Mouse (Mus musculus) liver, embryonic 15.5 days (tissue): Measurements from ENCODE around the gene Dnaic1. TPM values are rescaled to one million over a fixed set of nuclear protein-coding genes. Genes with fewer than 3 reads are reported as not detected.

Experiments used
- ATAC-seq: fragments of 200-750 bp; cut with Nextera tagmentation; 2 replicates; pipeline ENCODE4 v1.8.0; 2017; ENCODE audit warnings: moderate number of reproducible peaks, mild to moderate bottlenecking, moderate library complexity; ENCODE audit not compliant: insufficient read depth
- H3K27ac ChIP-seq: fragments of 300-500 bp; sonication (generic); replicated peaks from 2 replicates; pipeline ENCODE4 v1.5.1; 2015; ENCODE audit warnings: mild to moderate bottlenecking, inconsistent platforms
- H3K27me3 ChIP-seq: fragments of 300-500 bp; sonication (generic); 2 replicates; pipeline ENCODE4 v1.6.1; 2015; ENCODE audit warnings: mild to moderate bottlenecking, inconsistent platforms
- H3K36me3 ChIP-seq: fragments of 300-500 bp; sonication (generic); replicated peaks from 2 replicates; pipeline ENCODE4 v1.6.1; 2015; ENCODE audit warnings: moderate library complexity, mild to moderate bottlenecking, inconsistent platforms
- H3K4me1 ChIP-seq: fragments of 300-500 bp; sonication (generic); replicated peaks from 2 replicates; pipeline ENCODE4 v1.6.1; 2015; ENCODE audit warnings: inconsistent platforms
- H3K4me2 ChIP-seq: fragments of 300-500 bp; sonication (generic); 2 replicates; pipeline ENCODE4 v1.6.1; 2015; ENCODE audit warnings: moderate library complexity, mild to moderate bottlenecking, inconsistent platforms
- H3K4me3 ChIP-seq: fragments of 300-500 bp; sonication (generic); replicated peaks from 2 replicates; pipeline ENCODE4 v1.5.1; 2015; ENCODE audit warnings: mild to moderate bottlenecking, inconsistent platforms
- H3K9ac ChIP-seq: fragments of 300-500 bp; sonication (generic); 2 replicates; pipeline ENCODE4 v1.6.1; 2015; ENCODE audit warnings: moderate library complexity, mild to moderate bottlenecking, inconsistent platforms
- H3K9me3 ChIP-seq: fragments of 300-500 bp; sonication (generic); replicated peaks from 2 replicates; pipeline ENCODE4 v1.6.1; 2016; ENCODE audit warnings: inconsistent platforms
- WGBS: fragments of 180-500 bp; shearing (Covaris S2); methylation state at CpG from one replicate; pipeline ENCODE4 v1.1.7; 2015; ENCODE audit warnings: mixed read lengths; ENCODE audit not compliant: insufficient replicate concordance; 5-methylcytosine and 5-hydroxymethylcytosine counted together
- polyA plus RNA-seq: library from polyadenylated mRNA; unstranded; fragments of >200 nt; fragmentation: Nextera tagmentation; extraction: Ambion mirVana; gene quantifications from 2 replicates; pipeline ENCODE4 v1.2.1, GENCODE M21; 2015

The Dnaic1 gene
- polyA plus RNA-seq, 1 experiment from 2014 or later, result 4.0 TPM

DNA sequence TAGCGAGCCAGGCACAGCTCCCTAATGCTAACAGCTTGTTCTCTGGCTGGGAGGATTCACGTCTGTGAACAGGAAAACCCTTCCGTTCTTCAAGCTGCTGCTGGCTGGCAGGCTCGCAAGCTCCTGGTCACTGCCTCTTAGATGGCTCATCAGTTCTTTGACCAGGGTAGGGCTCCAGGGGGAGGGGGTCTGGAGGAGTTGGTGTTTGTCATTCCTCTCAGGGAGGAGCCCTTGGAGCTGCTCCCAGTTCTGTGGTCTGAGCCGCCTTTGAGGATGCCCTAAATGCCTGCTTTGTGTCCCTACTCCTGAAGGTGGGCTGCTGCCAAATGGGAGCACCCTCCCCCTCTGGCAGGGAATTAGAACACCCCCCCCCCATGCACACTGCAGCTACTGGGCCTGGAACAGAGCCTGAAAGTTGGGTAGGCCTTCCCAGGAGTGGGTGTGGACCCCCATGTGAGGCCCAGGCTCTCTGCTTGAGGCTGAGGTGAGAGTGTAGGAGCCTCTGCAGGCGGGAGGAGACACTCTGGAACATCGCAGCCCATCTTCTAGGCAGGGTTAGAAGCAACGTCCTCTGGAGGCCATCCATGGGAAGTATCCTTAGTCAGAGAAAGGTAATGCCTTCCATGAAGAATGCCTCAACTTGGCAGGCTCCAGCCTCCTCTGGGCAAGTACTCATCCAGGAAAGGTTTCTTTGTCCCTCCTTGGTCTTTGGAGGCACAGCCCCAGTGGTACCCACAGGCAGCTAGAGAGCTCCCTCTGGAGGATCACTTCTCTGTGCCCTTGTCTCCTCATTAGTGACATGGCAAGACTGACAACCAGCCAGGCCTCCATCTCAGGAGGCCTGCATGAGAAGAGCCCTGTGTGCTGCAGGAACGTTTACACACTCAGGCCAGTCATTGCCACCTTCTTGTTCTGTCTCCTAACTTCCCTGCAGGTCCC is 46.4 kb downstream of the Dnaic1 start:
- Histone ChIP-seq H3K27ac (no peak overlapping the region), H3K9me3 (no peaks in the 10 kb centered on the region), H3K27me3 (no peaks in the 10 kb centered on the region; the same call in 1 of the 2 replicates), H3K4me3 (no peak overlapping the region), H3K9ac (no peak overlapping the region), H3K4me2 (no peak overlapping the region), H3K36me3 (no peaks in the 10 kb centered on the region), H3K4me1 (no peaks in the 10 kb centered on the region)
- no peak for ATAC-seq
- 52% methylated on average over 9 of the region's 9 CpGs for WGBS

DNA sequence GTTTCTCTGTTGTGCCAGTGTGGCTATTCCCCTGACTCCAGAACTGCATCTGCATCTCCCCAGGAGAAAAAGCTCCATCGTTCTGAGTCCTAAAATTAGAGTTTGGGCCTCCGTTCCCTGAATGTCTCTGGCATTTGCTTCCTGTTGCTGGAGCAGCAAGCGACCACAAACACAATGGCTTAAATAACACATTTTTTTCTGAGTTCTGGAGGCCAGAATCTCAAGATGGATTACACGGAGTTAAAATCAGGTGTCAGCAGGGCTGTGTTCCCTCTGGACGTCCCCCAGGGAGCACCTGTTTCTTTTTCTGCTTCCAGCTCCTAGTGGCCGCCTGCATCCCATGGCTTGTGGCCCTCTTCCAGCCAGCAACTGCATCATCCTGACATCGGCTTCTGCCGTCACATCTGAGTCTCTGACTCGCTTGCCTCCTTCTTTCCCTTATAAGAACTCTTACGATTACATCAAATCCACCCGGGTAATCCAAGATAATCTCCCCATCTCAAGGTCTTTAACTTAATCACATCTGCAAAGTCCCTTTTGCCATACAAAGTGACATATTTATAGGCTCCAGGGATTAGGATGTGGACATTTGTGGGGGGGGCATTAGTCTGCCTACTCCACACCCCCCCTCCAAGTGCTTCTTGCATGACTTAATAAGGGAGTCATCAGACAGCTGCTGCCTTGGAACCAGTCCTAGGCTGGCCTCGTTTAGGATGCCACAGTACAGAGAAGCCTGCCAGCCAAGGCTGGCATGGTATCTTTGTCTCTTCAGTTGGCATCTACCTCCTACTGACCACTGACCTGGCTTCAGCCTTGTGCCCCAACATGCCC is 49.6 kb downstream of the Dnaic1 start:
- Histone ChIP-seq H3K9me3 (no peaks in the 10 kb centered on the region), H3K36me3 (no peaks in the 10 kb centered on the region), H3K4me2 (no peak overlapping the region), H3K4me3 (no peak overlapping the region), H3K27ac (no peak overlapping the region), H3K27me3 (no peaks in the 10 kb centered on the region; the same call in 1 of the 2 replicates), H3K4me1 (no peaks in the 10 kb centered on the region), H3K9ac (no peak overlapping the region)
- ATAC-seq, result no peak
- WGBS, result 48% methylated on average over 12 of the region's 12 CpGs

DNA sequence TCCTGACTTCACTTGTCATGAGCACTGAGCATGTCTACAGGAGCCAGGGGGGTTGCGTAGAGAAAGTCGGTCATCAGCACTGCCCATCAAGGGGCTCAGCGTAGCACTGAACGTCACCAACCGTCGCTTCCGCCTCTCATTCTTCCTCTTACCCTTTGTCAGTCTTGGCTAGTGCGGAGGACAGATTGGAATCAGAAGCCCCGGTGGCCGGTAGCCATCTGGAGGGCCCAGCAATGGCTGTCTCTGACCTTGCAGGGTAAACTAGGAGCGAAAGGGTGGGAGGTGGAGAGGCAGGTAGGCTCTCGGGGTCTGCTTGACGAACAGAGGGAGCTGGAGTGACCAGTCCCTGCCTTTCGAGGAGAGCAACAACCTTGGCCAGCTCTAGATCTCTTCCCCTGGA is 52.5 kb downstream of the Dnaic1 start:
- 75% methylated on average over 14 of the region's 14 CpGs for WGBS
- no peak for ATAC-seq
- Histone ChIP-seq H3K27me3 (no peaks in the 10 kb centered on the region; the same call in 1 of the 2 replicates), H3K4me1 (0 out of 2 replicates have a peak, but pooled peaks cover 4% of the 10 kb centered on the region), H3K27ac (no peak overlapping the region), H3K4me2 (no peak overlapping the region), H3K36me3 (no peaks in the 10 kb centered on the region), H3K4me3 (no peak overlapping the region), H3K9me3 (no peaks in the 10 kb centered on the region), H3K9ac (no peak overlapping the region)

DNA sequence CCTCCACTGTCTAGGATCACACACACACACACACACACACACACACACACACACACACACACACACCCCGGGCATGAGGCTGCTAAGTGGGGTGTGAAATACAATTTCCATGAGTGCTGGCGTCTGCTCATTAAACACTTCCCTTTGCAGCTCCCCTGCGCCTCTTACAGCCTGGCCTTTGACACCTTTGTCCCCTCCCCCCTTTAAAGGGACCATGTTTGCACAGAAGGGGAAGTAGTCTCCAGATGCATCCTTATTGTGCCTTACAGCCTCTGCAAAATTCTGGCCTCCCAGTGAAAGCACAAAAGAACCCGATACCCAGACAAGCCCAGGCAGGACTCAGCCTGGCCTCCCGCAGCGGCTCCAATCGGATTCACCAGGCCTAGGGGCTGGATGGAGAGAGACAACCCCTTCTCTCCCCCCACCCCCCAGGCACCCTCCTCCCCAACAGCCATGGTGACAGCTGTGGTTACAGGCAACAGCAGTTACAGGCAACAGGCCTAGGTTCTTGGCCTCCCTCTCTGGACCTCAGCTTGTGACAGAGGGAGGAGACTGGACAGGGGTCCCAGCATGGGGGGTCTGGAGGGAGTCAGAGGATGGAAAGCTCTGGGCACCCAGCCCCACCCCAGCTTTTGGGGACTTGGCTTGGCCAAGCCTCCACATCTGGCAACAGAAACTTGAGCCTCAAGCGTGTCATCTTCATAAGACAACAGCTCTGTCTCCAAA is 58.8 kb downstream of the Dnaic1 start:
- H3K4me2 ChIP-seq, result no peak overlapping the region
- H3K27ac ChIP-seq, result no peak overlapping the region
- 9% methylated on average over 8 of the region's 8 CpGs for WGBS
- H3K4me1 ChIP-seq, result peaks cover 26% of the 10 kb centered on the region
- H3K36me3 ChIP-seq, result no peaks in the 10 kb centered on the region
- no peak overlapping the region for H3K9ac ChIP-seq
- no peak for ATAC-seq
- no peak overlapping the region for H3K4me3 ChIP-seq
- H3K27me3 ChIP-seq, result no peaks in the 10 kb centered on the region; the same call in 1 of the 2 replicates
- H3K9me3 ChIP-seq, result no peaks in the 10 kb centered on the region

DNA sequence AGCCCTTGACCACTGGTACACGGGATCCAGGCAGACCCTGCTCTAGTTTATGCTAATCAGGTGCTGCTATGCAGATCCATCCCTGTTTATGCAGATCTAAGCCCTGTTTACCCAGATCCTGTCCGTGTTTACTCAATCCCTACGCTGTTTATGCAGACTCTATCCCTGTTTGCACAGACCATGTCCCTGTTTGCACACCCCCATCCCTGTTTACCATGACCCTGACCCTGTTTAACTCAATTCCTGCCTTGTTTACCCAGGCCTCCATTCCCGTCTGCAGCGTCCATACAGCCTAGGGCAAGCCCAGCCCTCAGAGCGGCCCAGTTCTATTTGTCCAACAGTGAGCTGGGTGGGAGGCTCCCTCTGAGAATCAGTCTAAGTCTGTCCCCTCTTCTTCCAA is 60.6 kb downstream of the Dnaic1 start:
- Histone ChIP-seq H3K4me2 (no peak overlapping the region; the same call in 1 of the 2 replicates), H3K4me1 (peaks cover 26% of the 10 kb centered on the region), H3K9me3 (no peaks in the 10 kb centered on the region), H3K27me3 (no peaks in the 10 kb centered on the region; the same call in 1 of the 2 replicates), H3K27ac (0 out of 2 replicates have a peak overlapping the region, but pooled peaks have one; percentile 24), H3K36me3 (no peaks in the 10 kb centered on the region), H3K9ac (no peak overlapping the region), H3K4me3 (no peak overlapping the region)
- 44% methylated on average over 6 of the region's 6 CpGs for WGBS
- peak; percentile 81 for ATAC-seq

DNA sequence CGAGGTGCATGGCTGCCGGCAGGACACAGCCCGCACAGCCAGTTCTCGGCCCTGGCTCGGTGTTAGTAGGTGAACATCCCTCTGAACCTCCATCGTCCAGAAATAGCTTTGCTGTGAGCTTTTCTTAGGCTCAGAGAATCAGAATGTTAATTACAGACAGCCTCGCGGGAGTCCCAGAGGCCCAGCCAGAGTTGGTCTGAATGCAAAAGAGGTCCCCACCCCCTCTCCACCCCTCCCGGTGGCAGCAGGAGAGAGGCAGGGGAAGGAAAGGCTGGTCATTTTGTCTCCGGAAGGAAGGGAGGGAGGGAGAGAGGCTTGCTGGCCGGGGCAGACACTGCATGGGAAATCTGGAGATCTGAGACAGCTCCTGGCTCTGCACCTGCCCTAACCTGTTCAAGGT is 61.8 kb downstream of the Dnaic1 start:
- no peak for ATAC-seq
- Histone ChIP-seq H3K27ac (no peak overlapping the region), H3K36me3 (no peaks in the 10 kb centered on the region), H3K4me3 (no peak overlapping the region), H3K4me2 (peak overlapping the region; percentile 15; the same call in 1 of the 2 replicates), H3K27me3 (peaks cover 8% of the 10 kb centered on the region; the same call in 1 of the 2 replicates), H3K9ac (no peak overlapping the region), H3K4me1 (peaks cover 26% of the 10 kb centered on the region), H3K9me3 (no peaks in the 10 kb centered on the region)
- WGBS, result 4% methylated on average over 11 of the region's 11 CpGs

DNA sequence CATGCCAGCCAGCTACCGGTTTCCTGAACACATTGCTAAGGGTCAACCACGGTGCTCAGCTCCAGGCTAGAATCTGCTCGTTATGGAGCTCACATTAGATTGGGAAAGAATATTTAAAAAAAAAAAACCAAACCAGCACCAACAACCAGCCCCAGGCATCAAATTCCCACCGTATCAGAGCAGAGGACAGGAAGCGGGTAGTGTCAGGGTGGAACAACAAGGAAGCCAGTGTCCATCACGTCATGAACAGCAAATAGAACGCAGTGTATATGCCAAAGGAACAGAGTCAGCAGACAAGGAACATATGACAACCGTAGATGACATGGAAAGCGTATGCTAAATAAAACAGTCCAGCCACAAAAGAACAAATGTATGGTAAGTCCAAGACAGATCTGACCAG is 63.4 kb downstream of the Dnaic1 start:
- Histone ChIP-seq H3K9me3 (no peaks in the 10 kb centered on the region), H3K27me3 (peaks cover 20% of the 10 kb centered on the region), H3K9ac (no peak overlapping the region), H3K4me1 (peaks cover 21% of the 10 kb centered on the region), H3K36me3 (no peaks in the 10 kb centered on the region), H3K4me3 (no peak overlapping the region), H3K27ac (no peak overlapping the region), H3K4me2 (no peak overlapping the region)
- WGBS, result 56% methylated on average over 9 of the region's 9 CpGs
- no peak for ATAC-seq

DNA sequence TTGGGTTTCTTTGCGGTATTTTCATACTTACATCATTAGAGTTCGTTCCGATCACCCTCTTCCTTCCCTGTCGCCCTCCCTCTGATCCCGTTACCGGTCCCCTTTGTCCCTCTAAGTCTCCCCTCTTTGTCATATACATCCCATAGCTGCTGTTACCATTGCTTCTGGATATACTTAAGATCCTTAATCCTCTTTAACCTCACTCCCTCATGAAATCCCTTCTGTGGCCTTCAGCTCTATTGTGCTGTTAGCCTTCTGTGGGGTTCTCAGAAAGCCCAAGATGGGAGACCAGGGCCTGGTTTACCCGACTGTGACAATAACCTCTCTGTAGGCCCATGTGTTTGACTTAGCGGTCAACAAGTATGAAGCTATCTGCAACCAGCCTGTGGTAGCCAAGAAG is 65.1 kb downstream of the Dnaic1 start:
- Histone ChIP-seq H3K36me3 (no peaks in the 10 kb centered on the region), H3K4me1 (peaks cover 19% of the 10 kb centered on the region), H3K27ac (no peak overlapping the region), H3K9ac (no peak overlapping the region), H3K9me3 (no peaks in the 10 kb centered on the region), H3K4me2 (no peak overlapping the region), H3K4me3 (no peak overlapping the region), H3K27me3 (peaks cover 36% of the 10 kb centered on the region)
- 78% methylated on average over 8 of the region's 8 CpGs for WGBS
- no peak for ATAC-seq

DNA sequence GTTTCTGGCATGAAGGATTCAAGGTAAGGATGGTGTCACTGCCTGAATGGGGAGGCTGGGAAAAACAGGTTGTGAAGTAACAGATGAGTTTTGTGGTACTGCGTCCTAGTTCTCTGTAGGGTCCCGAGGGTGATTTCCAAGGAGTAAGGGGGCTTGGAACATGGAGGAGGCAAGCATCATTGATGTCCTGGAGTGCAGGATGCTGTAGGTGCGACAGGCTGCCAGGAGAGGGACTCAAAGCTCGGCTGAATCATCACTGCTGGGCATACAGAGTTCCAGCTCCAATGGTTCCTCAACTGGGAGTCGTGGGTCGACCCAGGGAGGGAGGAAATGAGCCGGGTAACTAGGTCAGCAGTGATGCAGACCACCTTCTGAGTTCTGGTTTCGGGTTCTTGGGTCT is 65.6 kb downstream of the Dnaic1 start:
- Histone ChIP-seq H3K36me3 (no peaks in the 10 kb centered on the region), H3K27me3 (peaks cover 40% of the 10 kb centered on the region), H3K4me2 (no peak overlapping the region), H3K4me1 (peaks cover 19% of the 10 kb centered on the region), H3K9me3 (no peaks in the 10 kb centered on the region), H3K27ac (no peak overlapping the region), H3K9ac (no peak overlapping the region), H3K4me3 (no peak overlapping the region)
- ATAC-seq, result no peak
- WGBS, result 44% methylated on average over 8 of the region's 8 CpGs

DNA sequence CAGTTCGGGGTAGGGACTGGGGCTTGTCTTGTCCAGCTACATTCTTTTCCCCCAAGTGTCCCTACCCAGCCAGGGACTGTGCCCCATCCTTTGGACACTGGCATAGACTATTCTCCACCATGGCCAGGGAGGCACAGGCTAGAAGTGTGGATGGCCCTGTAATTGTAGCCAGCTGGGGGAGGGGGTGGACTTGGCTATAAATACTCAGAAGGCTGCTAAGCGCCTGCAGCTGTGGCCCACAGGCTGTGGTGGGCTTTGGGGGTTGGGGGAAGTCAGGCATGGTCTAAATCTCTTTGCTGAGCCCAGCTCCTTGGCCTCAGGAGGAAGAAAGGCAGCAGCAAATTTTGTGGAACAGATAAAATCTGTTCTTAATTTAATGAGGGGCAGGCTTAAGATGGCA is 66.3 kb downstream of the Dnaic1 start:
- H3K9ac ChIP-seq, result no peak overlapping the region
- peaks cover 24% of the 10 kb centered on the region for H3K4me1 ChIP-seq
- no peaks in the 10 kb centered on the region for H3K9me3 ChIP-seq
- H3K27ac ChIP-seq, result no peak overlapping the region
- no peaks in the 10 kb centered on the region for H3K36me3 ChIP-seq
- WGBS, result 34% methylated on average over 2 of the region's 2 CpGs
- no peak overlapping the region for H3K4me3 ChIP-seq
- peaks cover 40% of the 10 kb centered on the region for H3K27me3 ChIP-seq
- no peak for ATAC-seq
- H3K4me2 ChIP-seq, result no peak overlapping the region
